Mouse (Mus musculus) lung, embryonic 14.5 days (tissue): ENCODE results near the gene Serpinb6b. TPM values are rescaled to one million over a fixed set of nuclear protein-coding genes. Genes with fewer than 3 reads are reported as not detected.

ENCODE experiments used
- ATAC-seq: fragments of 200-750 bp; cut with Nextera tagmentation; 2 replicates; pipeline ENCODE4 v1.8.0; 2017; ENCODE audit warnings: mild to moderate bottlenecking, moderate TSS enrichment, moderate library complexity; ENCODE audit not compliant: insufficient read depth
- DNase-seq: peaks from one replicate; pipeline ENCODE4 v3.0.0-alpha.2; 2015
- H3K27ac ChIP-seq: fragments of 300-500 bp; sonication (generic); 2 replicates; pipeline ENCODE4 v1.5.1; 2014; ENCODE audit warnings: low read depth, mild to moderate bottlenecking, moderate library complexity
- H3K27me3 ChIP-seq: fragments of 300-500 bp; sonication (generic); 2 replicates; pipeline ENCODE4 v1.6.1; 2014; ENCODE audit warnings: low read length, control low read depth; ENCODE audit not compliant: insufficient read depth
- H3K36me3 ChIP-seq: fragments of 300-500 bp; sonication (generic); 2 replicates; pipeline ENCODE4 v1.6.1; 2014; ENCODE audit warnings: control low read depth; ENCODE audit not compliant: insufficient read depth
- H3K4me1 ChIP-seq: fragments of 300-500 bp; sonication (generic); 2 replicates; pipeline ENCODE4 v1.6.1; 2014; ENCODE audit warnings: antibody characterized with exemption, control low read depth; ENCODE audit not compliant: insufficient read depth
- H3K4me2 ChIP-seq: fragments of 300-500 bp; sonication (generic); 2 replicates; pipeline ENCODE4 v1.6.1; 2014; ENCODE audit warnings: mild to moderate bottlenecking
- H3K4me3 ChIP-seq: fragments of 300-500 bp; sonication (generic); 2 replicates; pipeline ENCODE4 v1.5.1; 2014; ENCODE audit warnings: low read depth, low read length
- H3K9ac ChIP-seq: fragments of 300-500 bp; sonication (generic); 2 replicates; pipeline ENCODE4 v1.6.1; 2014
- H3K9me3 ChIP-seq: fragments of 300-500 bp; sonication (generic); 2 replicates; pipeline ENCODE4 v1.6.1; 2016; ENCODE audit warnings: low read depth, low read length, control low read depth
- CTCF ChIP-seq: IDR thresholded peaks from 2 replicates; pipeline ENCODE4 v1.5.1; 2016; ENCODE audit warnings: antibody characterized with exemption, low read depth
- WGBS: fragments of 180-500 bp; shearing (Covaris S2); extraction: QIAGEN DNeasy Blood & Tissue Kit; methylation state at CpG from one replicate; pipeline ENCODE4 v1.1.7; 2014; 5-methylcytosine and 5-hydroxymethylcytosine counted together
- polyA plus RNA-seq: library from polyadenylated mRNA; unstranded; fragments of >200 nt; fragmentation: Nextera tagmentation; extraction: Ambion mirVana; gene quantifications from 2 replicates; pipeline ENCODE4 v1.2.1, GENCODE M21; 2014

The Serpinb6b gene
- 23.7 and 24.0 TPM in 2 replicates for polyA plus RNA-seq

- H3K27ac ChIP-seq: peak within 1 kb of the TSS; percentile 81
- peak within 1 kb of the TSS; percentile 64 for H3K4me2 ChIP-seq
- H3K36me3 ChIP-seq: no peaks in the 10 kb centered on the region
- H3K4me3 ChIP-seq: peak within 1 kb of the TSS; percentile 34
- no peaks in the 10 kb centered on the region for H3K27me3 ChIP-seq
- no peaks in the 10 kb centered on the region for H3K9me3 ChIP-seq
- 22% methylated on average over 16 of the region's 16 CpGs for WGBS
- H3K9ac ChIP-seq: peak within 1 kb of the TSS; percentile 47
- ATAC-seq: peak; percentile 70; the same call in 1 of the 2 replicates
- DNase-seq: peak; percentile 65
- H3K4me1 ChIP-seq: no peaks in the 10 kb centered on the region
- TF ChIP-seq CTCF: peak; percentile 60
Measured at GRCm38 (mm10) chr13:32964989-32965811, at the start of gene Serpinb6b. Gene Serpinb6b (plus strand): TSS chr13:32965209.

GRCm38 (mm10) chr13:32922622-32923021 lies 42.4 kb upstream of the Serpinb6b start:
- Histone ChIP-seq H3K4me1 (no peaks in the 10 kb centered on the region), H3K4me3 (no peak overlapping the region), H3K36me3 (no peaks in the 10 kb centered on the region), H3K4me2 (no peak overlapping the region), H3K9ac (no peak overlapping the region), H3K27me3 (no peaks in the 10 kb centered on the region), H3K27ac (no peak overlapping the region), H3K9me3 (no peaks in the 10 kb centered on the region)
- no peak for TF ChIP-seq CTCF
- ATAC-seq (no peak), DNase-seq (no peak)

GRCm38 (mm10) chr13:32924578-32925360 lies 40.2 kb upstream of the Serpinb6b start:
- H3K36me3 ChIP-seq: no peaks in the 10 kb centered on the region
- no peak overlapping the region for H3K4me3 ChIP-seq
- H3K9me3 ChIP-seq: no peaks in the 10 kb centered on the region
- WGBS: 23% methylated on average over 7 of the region's 7 CpGs
- peak overlapping the region; percentile 26; the same call in 1 of the 2 replicates for H3K4me2 ChIP-seq
- H3K27me3 ChIP-seq: no peaks in the 10 kb centered on the region
- DNase-seq: peak; percentile 62
- H3K27ac ChIP-seq: peak overlapping the region; percentile 86
- H3K9ac ChIP-seq: no peak overlapping the region
- TF ChIP-seq CTCF: no peak
- ATAC-seq: peak; percentile 95
- no peaks in the 10 kb centered on the region for H3K4me1 ChIP-seq

- Histone ChIP-seq H3K9ac (no peak overlapping the region), H3K36me3 (no peaks in the 10 kb centered on the region), H3K4me1 (no peaks in the 10 kb centered on the region), H3K27ac (peak overlapping the region; percentile 26; the same call in 1 of the 2 replicates), H3K4me2 (no peak overlapping the region), H3K4me3 (no peak overlapping the region), H3K9me3 (no peaks in the 10 kb centered on the region), H3K27me3 (no peaks in the 10 kb centered on the region)
- TF ChIP-seq CTCF: no peak
- WGBS: 66% methylated on average over 2 of the region's 2 CpGs
- DNase-seq: no peak
- no peak for ATAC-seq
Measured at GRCm38 (mm10) chr13:32926661-32927060, 38.3 kb upstream of the Serpinb6b start.

GRCm38 (mm10) chr13:32927241-32927640 lies 37.8 kb upstream of the Serpinb6b start:
- Histone ChIP-seq H3K4me1 (no peaks in the 10 kb centered on the region), H3K27ac (0 out of 2 replicates have a peak overlapping the region, but pooled peaks have one; percentile 3), H3K9ac (no peak overlapping the region), H3K27me3 (no peaks in the 10 kb centered on the region), H3K36me3 (no peaks in the 10 kb centered on the region), H3K4me2 (no peak overlapping the region), H3K9me3 (no peaks in the 10 kb centered on the region), H3K4me3 (no peak overlapping the region)
- 62% methylated on average over 1 of the region's 1 CpGs for WGBS
- no peak for TF ChIP-seq CTCF
- no peak for ATAC-seq
- no peak for DNase-seq

- no peak for TF ChIP-seq CTCF
- H3K9ac ChIP-seq: no peak overlapping the region
- DNase-seq (no peak), ATAC-seq (no peak)
- H3K27me3 ChIP-seq: no peaks in the 10 kb centered on the region
- no peak overlapping the region for H3K4me3 ChIP-seq
- no peaks in the 10 kb centered on the region for H3K36me3 ChIP-seq
- no peaks in the 10 kb centered on the region for H3K9me3 ChIP-seq
- no peak overlapping the region for H3K4me2 ChIP-seq
- 61% methylated on average over 2 of the region's 2 CpGs for WGBS
- H3K4me1 ChIP-seq: no peaks in the 10 kb centered on the region
- no peak overlapping the region for H3K27ac ChIP-seq
Measured at GRCm38 (mm10) chr13:32929107-32929750, 35.8 kb upstream of the Serpinb6b start.
